8 mouse cellular contexts compared by ENCODE assay signal in genomic region chr1:74304339-74304790, GRCm38 (mm10). TPM values are rescaled to one million over a fixed set of nuclear protein-coding genes. Genes with fewer than 3 reads are reported as not detected.
DNase-seq lines count a peak whose midpoint lies in the region; ATAC-seq and TF ChIP-seq lines count a peak whose summit lies in the region.

No protein-coding gene starts in this region.

- TF ChIP-seq CTCF in cerebellum, adult 2 months (IDR thresholded peaks at IDR 0.05; ENCODE audit: borderline replicate concordance, insufficient read depth, low read depth, low read length) = no peak

- H3K9ac ChIP-seq in forebrain, embryonic 15.5 days (replicated peaks) = peak overlapping the region; percentile 50; the same call in 1 of the 2 replicates
- H3K9ac ChIP-seq in lung, embryonic 15.5 days = peak overlapping the region; percentile 78

- H3K4me3 ChIP-seq in cerebellum, adult 2 months (replicated peaks; ENCODE audit: insufficient read depth, low read depth, low read length) = peak overlapping the region; percentile 60
- peak overlapping the region; percentile 45 for H3K4me3 ChIP-seq in forebrain, embryonic 15.5 days
- H3K4me3 ChIP-seq in lung, embryonic 15.5 days = peak overlapping the region; percentile 75

- no peak for ATAC-seq in forebrain, embryonic 15.5 days (replicated peaks)
- 0 out of 2 replicates have a peak, but pooled peaks have one; percentile 11 for ATAC-seq in lung, embryonic 15.5 days (ENCODE audit: borderline replicate concordance, extremely low read depth, low FRiP score, low TSS enrichment)

- no peaks in the 10 kb centered on the region for H3K36me3 ChIP-seq in forebrain, embryonic 15.5 days
- no peaks in the 10 kb centered on the region for H3K36me3 ChIP-seq in lung, embryonic 15.5 days

- H3K4me2 ChIP-seq in forebrain, embryonic 15.5 days (replicated peaks) = peak overlapping the region; percentile 81
- peak overlapping the region; percentile 80 for H3K4me2 ChIP-seq in lung, embryonic 15.5 days

- no peaks in the 10 kb centered on the region for H3K9me3 ChIP-seq in forebrain, embryonic 15.5 days
- no peaks in the 10 kb centered on the region for H3K9me3 ChIP-seq in lung, embryonic 15.5 days

- H3K4me1 ChIP-seq in cerebellum, adult 2 months (ENCODE audit: control insufficient read depth, insufficient read depth, low read length) = peaks cover 8% of the 10 kb centered on the region; the same call in 1 of the 2 replicates
- H3K4me1 ChIP-seq in forebrain, embryonic 15.5 days = peaks cover 13% of the 10 kb centered on the region
- H3K4me1 ChIP-seq in lung, embryonic 15.5 days = peaks cover 33% of the 10 kb centered on the region

- no peaks in the 10 kb centered on the region for H3K27me3 ChIP-seq in cerebellum, adult 2 months (ENCODE audit: control insufficient read depth, insufficient read depth, low read length)
- H3K27me3 ChIP-seq in forebrain, embryonic 15.5 days = peaks cover 4% of the 10 kb centered on the region; the same call in 1 of the 2 replicates
- no peaks in the 10 kb centered on the region for H3K27me3 ChIP-seq in lung, embryonic 15.5 days

- no peak for DNase-seq in cerebellum, adult 2 months
- no peak for DNase-seq in cerebellum, adult 11-12 months
- DNase-seq in 416B (ENCODE audit: low read depth) = peak; percentile 62
- no peak for DNase-seq in layer of hippocampus, postnatal 14 days (ENCODE audit: low spot score in 2 of 2)
- DNase-seq in spleen, postnatal 10 days (ENCODE audit: low spot score in 2 of 2) = no peak
- DNase-seq in gastrocnemius, adult 8-10 months (ENCODE audit: low spot score in 2 of 2) = no peak

- 19% methylated on average over 12 of the region's 12 CpGs for WGBS in cerebellum, adult 2 months
- WGBS in forebrain, embryonic 15.5 days = 11% methylated on average over 12 of the region's 12 CpGs
- WGBS in lung, embryonic 15.5 days = 4% methylated on average over 12 of the region's 12 CpGs

- peak overlapping the region; percentile 58; the same call in 1 of the 2 replicates for H3K27ac ChIP-seq in cerebellum, adult 2 months (ENCODE audit: insufficient read depth, low read length)
- H3K27ac ChIP-seq in forebrain, embryonic 15.5 days (replicated peaks) = no peak overlapping the region
- H3K27ac ChIP-seq in lung, embryonic 15.5 days = peak overlapping the region; percentile 97

- no peak for TF ChIP-seq POLR2A in cerebellum, adult 2 months (IDR thresholded peaks at IDR 0.05; ENCODE audit: borderline replicate concordance, insufficient read depth, low read length)

RNA-seq across cellular contexts. Expression of gene Tmbim1, which starts 1.1 kb away (rescaled TPM):
- 56.1 and 58.2 TPM in 2 replicates for polyA plus RNA-seq in cerebellum, adult 2 months (2012; rRNA removed)
- polyA plus RNA-seq in forebrain, embryonic 15.5 days (2015; fragmentation: Nextera tagmentation; extraction: Ambion mirVana) = 5.4 and 6.8 TPM in 2 replicates
- 38.0 and 44.4 TPM in 2 replicates for polyA plus RNA-seq in lung, embryonic 15.5 days (2015; fragmentation: Nextera tagmentation; extraction: Ambion mirVana)
- total RNA-seq in layer of hippocampus, postnatal 14 days (2021) = 10 to 100 TPM; 19.5 to 19.7 TPM
- 10 to 100 TPM; 31.3 to 38.1 (median 32.9) TPM for total RNA-seq in gastrocnemius, adult 8-10 months (2022)

RNA-seq across cellular contexts. Expression of gene Pnkd, which starts 19.6 kb away (rescaled TPM):
- polyA plus RNA-seq in cerebellum, adult 2 months (2012; rRNA removed) = 185 and 201 TPM in 2 replicates
- 99.2 and 104 TPM in 2 replicates for polyA plus RNA-seq in forebrain, embryonic 15.5 days (2015; fragmentation: Nextera tagmentation; extraction: Ambion mirVana)
- polyA plus RNA-seq in lung, embryonic 15.5 days (2015; fragmentation: Nextera tagmentation; extraction: Ambion mirVana) = 103 and 106 TPM in 2 replicates
- 100 to 1,000 TPM; 143 to 157 TPM for total RNA-seq in layer of hippocampus, postnatal 14 days (2021)
- 10 to 100 TPM; 51.9 to 56.2 (median 53.1) TPM for total RNA-seq in gastrocnemius, adult 8-10 months (2022)

RNA-seq across cellular contexts. Expression of gene Aamp, which starts 19.8 kb away (rescaled TPM):
- polyA plus RNA-seq in cerebellum, adult 2 months (2012; rRNA removed) = 186 and 198 TPM in 2 replicates
- 211 and 214 TPM in 2 replicates for polyA plus RNA-seq in forebrain, embryonic 15.5 days (2015; fragmentation: Nextera tagmentation; extraction: Ambion mirVana)
- 248 and 261 TPM in 2 replicates for polyA plus RNA-seq in lung, embryonic 15.5 days (2015; fragmentation: Nextera tagmentation; extraction: Ambion mirVana)
- total RNA-seq in layer of hippocampus, postnatal 14 days (2021) = 100 to 1,000 TPM; 143 to 145 TPM
- 10 to 100 TPM; 73.2 to 88.7 (median 78.0) TPM for total RNA-seq in gastrocnemius, adult 8-10 months (2022)

RNA-seq across cellular contexts. Expression of gene Gpbar1, which starts 26.0 kb away (rescaled TPM):
- not detected in 2 replicates for polyA plus RNA-seq in cerebellum, adult 2 months (2012; rRNA removed)
- polyA plus RNA-seq in forebrain, embryonic 15.5 days (2015; fragmentation: Nextera tagmentation; extraction: Ambion mirVana) = 0.34 TPM in 1 of 2 replicates, not detected in the other
- 0.19 TPM in 1 of 2 replicates, not detected in the other for polyA plus RNA-seq in lung, embryonic 15.5 days (2015; fragmentation: Nextera tagmentation; extraction: Ambion mirVana)
- not detected for total RNA-seq in layer of hippocampus, postnatal 14 days (2021)
- not detected for total RNA-seq in gastrocnemius, adult 8-10 months (2022)

RNA-seq across cellular contexts. Expression of gene Catip, which starts 57.5 kb away (rescaled TPM):
- 2.1 and 3.3 TPM in 2 replicates for polyA plus RNA-seq in cerebellum, adult 2 months (2012; rRNA removed)
- 0.38 and 1.2 TPM in 2 replicates for polyA plus RNA-seq in forebrain, embryonic 15.5 days (2015; fragmentation: Nextera tagmentation; extraction: Ambion mirVana)
- 1.1 TPM in 2 replicates for polyA plus RNA-seq in lung, embryonic 15.5 days (2015; fragmentation: Nextera tagmentation; extraction: Ambion mirVana)
- 1 to 10 TPM; 1.1 to 1.8 TPM for total RNA-seq in layer of hippocampus, postnatal 14 days (2021)
- under 1 TPM in 3 of 4 experiments, not detected in 1; 0.21 to 0.44 (median 0.36) TPM for total RNA-seq in gastrocnemius, adult 8-10 months (2022)
